Mouse (Mus musculus): ENCODE measurements around the gene Rhog.

GRCm38 (mm10) chr7:102211071-102211470, 44.8 kb downstream of the Rhog start:
- TF ChIP-seq CTCF (conservative IDR thresholded peaks at IDR 0.05; ENCODE audit: insufficient read depth, insufficient read length, low read depth, low read length) (no peak), POLR2A (IDR thresholded peaks at IDR 0.05; ENCODE audit: low read depth, low read length) (no peak)
